Mouse (Mus musculus): ENCODE data around the gene Cd55b. TPM values are rescaled to one million over a fixed set of nuclear protein-coding genes. Genes with fewer than 3 reads are reported as not detected.
A peak's percentile ranks its signal among the peaks of the same experiment; 100 is the strongest.
"Not testable (repeated sequence)": the region's sequence is repeated elsewhere in the genome, so short reads cannot be mapped to it uniquely, and the experiment has no call there.

Cd55b gene
- total RNA-seq (2015; ENCODE audit: low replicate concordance) (0.84 TPM in 1 of 2 replicates, not detected in the other), total RNA-seq (2017; ENCODE audit: low replicate concordance) (4.5 TPM in 1 of 2 replicates, not detected in the other)

DNA sequence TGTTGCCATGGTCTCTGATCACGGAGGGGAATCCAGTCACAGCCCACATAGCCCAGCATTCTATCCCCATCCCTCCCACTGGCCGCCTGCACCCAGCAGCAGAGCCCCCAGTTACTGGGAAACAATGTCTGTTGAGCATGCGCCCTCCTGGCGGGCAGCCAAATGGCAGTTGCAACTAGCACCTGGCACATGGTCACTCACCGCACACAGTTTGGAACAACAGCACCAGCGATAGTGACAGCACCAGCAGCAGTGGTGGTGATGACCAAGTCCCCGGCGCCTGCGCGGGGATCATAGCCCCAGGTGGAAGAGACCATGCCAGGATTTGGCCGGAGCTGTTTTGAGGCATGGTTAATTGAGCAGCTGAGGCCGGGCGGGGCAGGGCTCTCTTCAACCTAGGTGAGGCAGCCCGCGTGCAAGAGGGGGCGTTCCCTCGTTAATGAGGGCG lies at the start of gene Cd55b:
Gene Cd55b, minus strand, starts transcription at position 346 of the 448 bp plus-strand sequence.
- no peak for ATAC-seq (replicated peaks; ENCODE audit: low FRiP score, poor library complexity, severe bottlenecking)

DNA sequence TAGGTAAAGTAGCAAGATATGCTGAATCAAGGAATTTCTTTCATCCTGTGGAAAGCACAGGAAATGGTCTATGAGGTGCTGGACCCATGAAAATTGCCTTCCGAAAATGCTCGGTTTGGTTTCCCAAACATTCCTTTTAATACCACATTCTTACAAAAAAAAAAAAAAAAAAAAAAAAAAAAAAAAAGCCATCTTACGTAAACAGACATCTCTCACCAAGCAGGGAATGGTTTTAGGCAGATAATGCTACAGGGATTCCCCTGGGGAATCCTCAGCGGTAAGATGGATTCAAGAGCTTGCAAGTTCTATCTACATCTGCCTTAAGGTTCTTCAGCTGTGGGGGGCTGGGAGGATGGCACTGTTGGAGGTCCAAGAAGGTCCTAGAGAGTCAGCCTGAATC lies 47.3 kb upstream of the Cd55b start:
- no peak for ATAC-seq (replicated peaks; ENCODE audit: low FRiP score, poor library complexity, severe bottlenecking)

GRCm38 (mm10) chr1:130467453-130467852 lies 44.6 kb upstream of the Cd55b start:
- no peak for ATAC-seq (replicated peaks; ENCODE audit: low FRiP score, poor library complexity, severe bottlenecking)

- no peak for ATAC-seq (replicated peaks; ENCODE audit: low FRiP score, poor library complexity, severe bottlenecking)
These were observed 41.4 kb upstream of the Cd55b start for GRCm38 (mm10) chr1:130464173-130464572.

DNA sequence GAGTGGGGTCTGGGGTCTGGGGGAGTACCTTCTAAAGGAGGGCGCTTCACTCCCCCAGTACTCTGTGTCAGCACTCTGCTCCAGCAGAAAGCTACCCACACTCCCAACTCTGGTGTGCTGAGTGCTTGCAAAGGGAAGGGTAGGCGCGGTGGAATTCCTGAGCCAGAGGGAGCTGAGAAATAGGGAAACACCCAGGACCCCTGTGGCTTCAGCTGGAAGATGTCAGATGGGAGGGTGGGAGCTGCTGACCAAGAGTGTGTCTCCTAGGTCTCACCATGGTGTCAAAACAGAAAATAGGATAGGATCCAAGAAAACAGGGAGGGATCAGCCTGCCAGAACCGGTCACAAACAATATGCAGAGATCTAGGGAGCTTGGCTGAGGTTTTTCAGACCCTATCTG lies 40.1 kb upstream of the Cd55b start:
- 0 out of 2 replicates have a peak, but pooled peaks have one; percentile 1 for ATAC-seq (replicated peaks; ENCODE audit: low FRiP score, poor library complexity, severe bottlenecking)

DNA sequence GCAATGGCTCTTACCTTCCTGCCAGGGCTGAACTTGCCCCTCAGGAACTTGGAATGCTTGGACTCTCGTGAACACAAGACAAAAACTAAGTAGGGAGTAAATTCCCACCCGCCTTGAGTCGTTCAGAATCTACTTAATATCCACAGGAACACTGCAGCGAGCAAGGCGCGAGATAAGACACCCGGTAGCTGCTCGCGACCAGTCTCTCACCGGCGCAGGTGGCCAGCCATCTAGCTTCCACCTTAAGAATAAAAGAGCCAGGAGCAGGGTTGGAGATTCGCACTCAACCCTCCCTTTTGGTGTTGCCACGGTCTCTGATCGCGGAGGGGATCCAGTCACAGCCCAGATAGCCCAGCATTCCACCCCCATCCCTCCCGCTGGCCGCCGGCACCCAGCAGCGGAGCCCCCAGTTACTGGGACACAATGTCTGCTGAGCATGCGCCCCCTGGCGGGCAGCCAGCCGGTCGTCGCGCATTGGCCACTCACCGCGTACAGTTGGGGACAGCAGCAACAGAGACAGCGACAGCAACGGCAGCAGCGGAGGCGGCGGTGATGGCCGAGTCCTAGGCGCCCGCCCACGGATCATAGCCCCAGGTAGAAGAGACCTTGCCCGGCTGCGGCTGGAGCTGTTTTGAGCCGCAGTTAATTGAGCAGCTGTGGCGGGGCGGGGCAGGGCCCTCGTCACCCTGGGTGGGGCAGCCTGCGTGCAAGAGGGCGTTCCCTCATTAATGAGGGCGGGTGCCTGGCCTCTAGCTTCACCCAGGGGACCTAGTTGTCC lies 39.5 kb upstream of the Cd55b start, which contains the start of gene Cd55:
Gene Cd55, minus strand, starts transcription at position 661 of the 778 bp plus-strand sequence.
- peak; percentile 93 for ATAC-seq (replicated peaks; ENCODE audit: low FRiP score, poor library complexity, severe bottlenecking)

GRCm38 (mm10) chr1:130455111-130455510 lies 32.3 kb upstream of the Cd55b start:
- ATAC-seq (replicated peaks; ENCODE audit: low FRiP score, poor library complexity, severe bottlenecking): no peak

- ATAC-seq (replicated peaks; ENCODE audit: low FRiP score, poor library complexity, severe bottlenecking): not testable (repeated sequence)
These were observed 20.1 kb upstream of the Cd55b start for GRCm38 (mm10) chr1:130442930-130443329.

GRCm38 (mm10) chr1:130430920-130431319 lies 8.1 kb upstream of the Cd55b start:
- no peak for ATAC-seq (replicated peaks; ENCODE audit: low FRiP score, poor library complexity, severe bottlenecking)

DNA sequence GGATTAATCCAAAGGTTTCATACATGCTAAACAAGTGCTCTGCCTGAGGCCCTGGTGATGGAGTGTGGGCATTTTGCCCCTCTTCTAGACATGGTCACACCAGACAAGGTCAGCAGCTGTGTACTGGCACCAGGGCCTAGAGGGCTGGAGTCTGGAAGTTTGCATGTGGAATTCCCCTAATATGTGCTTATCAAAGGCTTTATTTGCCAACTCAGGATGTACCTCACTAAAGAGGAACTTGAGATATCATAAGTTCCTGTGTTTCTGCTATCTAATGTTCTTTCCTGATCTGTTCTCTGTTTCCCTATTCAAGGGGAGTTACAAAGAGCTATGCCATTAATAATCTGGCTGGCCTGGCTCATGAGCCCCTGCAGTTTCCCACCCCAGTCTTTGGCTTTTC lies 5.9 kb upstream of the Cd55b start:
- ATAC-seq (replicated peaks; ENCODE audit: low FRiP score, poor library complexity, severe bottlenecking): not testable (repeated sequence)

GRCm38 (mm10) chr1:130427175-130427853 lies 4.5 kb upstream of the Cd55b start:
- not testable (repeated sequence) for ATAC-seq (replicated peaks; ENCODE audit: low FRiP score, poor library complexity, severe bottlenecking)

- peak; percentile 61 for ATAC-seq (replicated peaks; ENCODE audit: low FRiP score, poor library complexity, severe bottlenecking)
These were observed 776 bp downstream of the Cd55b start for GRCm38 (mm10) chr1:130422033-130422432.

DNA sequence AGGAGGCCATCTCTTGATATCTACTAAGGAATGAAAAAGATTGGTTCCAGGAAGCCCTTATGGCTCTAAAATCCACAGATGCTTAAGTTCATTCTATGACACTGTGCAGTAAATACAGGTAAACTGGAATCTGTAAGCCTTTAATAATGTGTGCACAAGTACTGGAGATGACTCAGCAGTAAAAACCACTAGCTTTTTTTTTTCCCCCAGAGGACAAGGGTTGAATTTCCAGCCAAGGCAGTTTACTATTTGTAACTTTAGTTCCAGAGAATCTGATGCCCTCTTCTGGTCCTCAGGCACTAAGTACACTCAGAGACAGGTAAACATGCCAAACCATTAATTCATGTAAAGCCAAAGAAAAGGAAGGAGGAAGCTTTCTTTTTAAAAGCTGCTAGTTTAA lies 25.7 kb downstream of the Cd55b start:
- ATAC-seq (replicated peaks; ENCODE audit: low FRiP score, poor library complexity, severe bottlenecking): not testable (repeated sequence)

DNA sequence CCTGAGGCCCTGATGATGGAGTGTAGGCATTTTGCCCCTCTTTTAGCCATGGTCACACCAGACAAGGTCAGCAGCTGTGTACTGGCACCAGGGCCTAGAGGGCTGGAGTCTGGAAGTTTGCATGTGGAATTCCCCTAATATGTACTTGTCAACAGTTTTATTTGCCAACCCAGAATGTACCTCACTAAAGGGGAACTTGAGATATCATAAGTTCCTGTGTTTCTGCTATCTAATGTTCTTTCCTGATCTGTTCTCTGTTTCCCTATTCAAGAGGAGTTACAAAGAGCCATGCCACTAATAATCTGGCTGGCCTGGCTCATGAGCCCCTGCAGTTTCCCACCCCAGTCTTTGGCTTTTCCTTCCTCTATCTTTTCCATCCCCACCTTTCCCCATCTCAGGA lies 35.5 kb downstream of the Cd55b start:
- ATAC-seq (replicated peaks; ENCODE audit: low FRiP score, poor library complexity, severe bottlenecking): not testable (repeated sequence)

DNA sequence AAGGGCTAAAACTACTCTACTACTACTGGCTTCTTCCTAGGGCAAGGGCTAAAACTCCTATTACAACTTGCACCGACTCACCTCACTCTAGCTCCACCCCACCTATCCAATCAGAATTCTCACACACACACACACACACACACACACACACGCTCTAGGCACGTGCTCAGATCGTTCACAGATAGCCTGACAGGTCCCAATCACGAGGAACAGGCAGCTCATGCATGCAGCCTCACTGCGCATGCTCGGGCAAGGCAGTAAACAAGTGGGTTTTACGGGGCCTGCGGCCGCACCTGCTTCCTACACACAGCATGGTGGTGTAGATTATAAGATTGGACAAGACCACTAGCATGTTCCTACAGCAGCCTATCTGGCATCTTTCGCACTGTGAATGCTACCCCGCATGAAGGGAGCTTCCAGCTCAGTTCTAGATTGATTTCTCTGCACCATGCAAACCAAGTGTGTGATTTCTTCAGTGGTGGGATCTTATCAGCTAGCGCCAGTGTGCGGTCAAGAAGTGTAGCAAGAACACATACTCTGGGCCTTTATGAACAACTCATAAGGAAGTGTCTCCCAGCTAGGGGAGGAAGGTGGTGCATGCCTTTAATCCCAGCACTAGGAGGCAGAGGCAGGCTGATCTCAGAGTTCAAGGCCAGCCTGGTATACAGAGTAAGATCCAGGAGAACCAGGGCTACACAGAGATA lies 44.9 kb downstream of the Cd55b start:
- no peak for ATAC-seq (replicated peaks; ENCODE audit: low FRiP score, poor library complexity, severe bottlenecking)

DNA sequence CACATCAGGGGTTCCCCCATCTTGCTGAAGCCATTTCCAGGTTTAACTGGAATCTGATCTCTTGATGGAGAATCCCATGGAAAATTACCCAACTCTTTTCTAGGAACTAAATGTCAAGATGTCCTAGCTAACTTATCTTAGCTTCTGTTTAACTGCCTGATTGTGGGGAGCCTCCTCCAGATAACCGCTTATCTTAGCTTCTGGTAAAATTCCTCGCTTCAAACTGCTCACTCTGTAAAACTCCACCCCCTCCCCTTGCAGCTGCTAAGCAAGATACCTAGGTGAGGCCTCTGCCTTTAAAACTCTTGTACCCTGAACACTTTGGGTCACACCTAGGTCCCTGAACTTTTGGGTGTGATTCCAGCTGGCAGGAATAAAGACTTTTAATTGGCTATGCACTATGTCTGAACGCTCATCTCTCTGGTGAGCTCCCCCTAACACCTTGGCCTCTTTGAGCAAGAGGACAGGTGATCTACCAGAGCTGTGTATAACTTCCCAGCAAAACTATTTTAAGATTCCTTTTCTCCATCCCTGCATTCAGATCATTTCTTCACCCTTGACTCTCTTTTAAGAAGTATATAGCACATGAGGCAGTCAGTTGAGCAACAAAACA lies 48.5 kb downstream of the Cd55b start:
- ATAC-seq (replicated peaks; ENCODE audit: low FRiP score, poor library complexity, severe bottlenecking): 0 out of 2 replicates have a peak, but pooled peaks have one; percentile 30

- ATAC-seq (replicated peaks; ENCODE audit: low FRiP score, poor library complexity, severe bottlenecking): no peak
These were observed 49.3 kb downstream of the Cd55b start for GRCm38 (mm10) chr1:130373398-130374083.

DNA sequence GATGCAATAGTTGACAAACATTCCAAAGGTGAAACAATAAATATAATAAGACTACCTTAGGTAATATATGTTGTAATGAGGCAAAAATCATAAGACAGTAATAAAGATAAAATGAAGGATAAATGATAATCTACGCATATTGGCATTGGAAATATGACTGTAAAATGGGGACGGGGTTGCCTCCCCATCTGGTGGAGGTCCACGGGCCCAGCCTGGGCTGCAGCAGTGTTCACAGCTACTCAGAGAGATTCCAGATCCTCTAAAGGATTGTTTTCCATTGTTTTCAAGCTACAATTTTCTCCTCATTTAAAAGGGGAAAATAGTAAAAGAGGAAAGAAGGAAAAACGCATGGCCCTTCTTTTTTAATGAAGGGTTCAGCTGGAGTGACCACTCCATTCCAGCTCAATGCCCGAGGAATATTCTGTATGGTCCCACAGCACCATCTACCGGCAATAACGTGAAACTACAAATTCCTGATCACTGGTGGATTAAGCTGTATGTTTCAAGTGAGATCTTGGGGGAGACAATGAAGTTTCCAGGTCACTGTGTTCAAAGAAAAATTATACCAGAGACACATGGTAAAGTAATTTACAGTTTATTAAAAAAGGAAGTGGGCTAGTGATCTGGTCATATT lies 50.8 kb downstream of the Cd55b start:
- ATAC-seq (replicated peaks; ENCODE audit: low FRiP score, poor library complexity, severe bottlenecking): no peak

- ATAC-seq (replicated peaks; ENCODE audit: low FRiP score, poor library complexity, severe bottlenecking): no peak
These were observed 51.5 kb downstream of the Cd55b start for GRCm38 (mm10) chr1:130371291-130371690.
